Mouse (Mus musculus): ENCODE measurements around the gene Kcnk7.
"Not testable (repeated sequence)": the region's sequence is repeated elsewhere in the genome, so short reads cannot be mapped to it uniquely, and the experiment has no call there.

The Kcnk7 gene

GRCm38 (mm10) chr19:5704163-5704800, at the start of gene Kcnk7:
Gene Kcnk7 (plus strand): TSS chr19:5704367.
- peak; percentile 91 for DNase-seq (ENCODE audit: low read depth)

- DNase-seq (ENCODE audit: low read depth): no peak
Measured at GRCm38 (mm10) chr19:5654720-5655298, 49.4 kb upstream of the Kcnk7 start.

DNA sequence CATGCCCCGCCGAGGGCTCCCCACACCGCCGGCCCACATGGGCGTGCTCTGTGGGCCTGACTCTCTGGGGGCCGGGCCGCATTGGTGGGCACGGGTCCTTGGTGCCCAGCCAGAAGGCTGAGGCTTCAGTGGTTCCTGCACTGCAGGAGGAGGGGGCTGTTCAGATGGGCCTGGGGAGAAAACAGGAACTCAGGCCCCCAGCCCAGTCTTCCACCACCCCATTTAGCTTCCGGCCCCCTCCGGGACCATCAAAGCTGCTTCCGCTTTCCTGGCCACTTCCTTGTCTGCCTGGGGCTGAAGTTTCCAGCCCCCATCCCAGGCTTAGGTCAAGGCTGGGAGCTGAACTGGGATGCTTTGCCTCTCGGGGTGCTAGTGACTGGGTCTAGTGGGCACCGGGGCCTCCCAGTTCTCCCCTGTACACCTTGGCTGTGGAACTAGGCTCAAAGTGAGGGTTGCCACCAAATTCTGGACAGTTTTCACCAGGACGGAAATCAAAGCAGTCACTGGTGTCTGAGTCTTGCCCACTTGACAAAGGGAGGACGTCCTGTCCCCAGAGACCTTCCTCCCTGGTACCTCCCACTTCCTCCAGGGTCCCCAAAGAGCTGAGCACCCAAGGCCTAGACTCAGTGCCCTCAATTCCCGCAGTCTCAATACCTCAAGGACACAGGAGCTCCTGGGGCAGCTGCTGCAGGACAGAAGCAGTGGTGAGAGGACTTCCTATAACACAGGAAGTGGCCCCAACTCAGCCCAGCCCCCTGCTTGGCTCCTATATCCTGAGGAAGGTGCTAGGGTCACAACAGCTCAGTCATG, 43.0 kb upstream of the Kcnk7 start:
- DNase-seq (ENCODE audit: low read depth): peak; percentile 73

GRCm38 (mm10) chr19:5662310-5662709, 41.9 kb upstream of the Kcnk7 start:
- DNase-seq (ENCODE audit: low read depth): peak; percentile 79

DNA sequence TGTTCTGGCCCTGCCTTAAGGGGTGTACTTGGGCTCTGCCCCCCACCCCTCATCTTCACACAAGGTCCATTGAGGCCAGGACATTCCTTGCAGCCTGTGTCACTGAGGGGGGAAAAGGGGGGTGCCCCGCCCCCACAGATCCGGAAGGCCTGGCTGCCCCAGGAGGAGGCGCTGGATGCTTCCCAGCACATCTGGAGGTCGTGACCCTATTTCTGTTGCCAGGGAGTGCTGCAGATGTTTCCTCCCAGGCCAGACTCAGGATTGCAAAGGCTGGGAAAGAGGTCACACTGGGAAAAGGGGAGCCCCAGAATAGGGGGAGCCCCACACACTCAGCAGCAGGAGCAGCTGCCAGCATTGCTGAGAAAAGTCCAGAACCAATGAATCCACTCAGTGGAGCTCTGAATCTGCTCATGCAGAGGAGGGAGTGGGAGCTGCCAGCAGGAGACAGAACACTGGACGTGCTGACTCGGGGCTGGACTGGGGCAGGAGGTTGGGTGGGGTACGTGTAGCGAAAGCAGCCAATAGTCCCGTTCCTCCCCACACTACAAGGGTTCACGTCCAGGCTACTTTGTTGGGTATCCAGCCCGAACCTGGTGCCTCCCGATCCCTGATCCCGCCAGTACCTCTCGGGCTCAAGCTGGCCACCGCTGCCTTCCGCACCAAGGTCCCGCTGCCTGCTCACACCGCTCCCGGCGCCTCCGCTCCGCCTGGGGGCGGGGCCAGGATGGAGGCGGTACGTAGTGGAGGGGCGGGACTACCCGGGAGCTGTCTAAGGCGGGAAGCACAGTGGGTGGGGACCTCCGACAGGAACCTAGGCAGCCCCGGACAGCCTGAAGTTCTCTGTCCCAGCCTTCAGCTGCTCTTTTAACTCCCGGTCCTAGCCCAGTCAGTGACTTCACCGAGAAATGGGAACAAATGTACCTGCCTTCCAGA, 40.9 kb upstream of the Kcnk7 start, which contains the start of gene Sipa1:
Gene Sipa1, minus strand, starts transcription at position 727 of the 933 bp plus-strand sequence.
- DNase-seq (ENCODE audit: low read depth): peak; percentile 95

DNA sequence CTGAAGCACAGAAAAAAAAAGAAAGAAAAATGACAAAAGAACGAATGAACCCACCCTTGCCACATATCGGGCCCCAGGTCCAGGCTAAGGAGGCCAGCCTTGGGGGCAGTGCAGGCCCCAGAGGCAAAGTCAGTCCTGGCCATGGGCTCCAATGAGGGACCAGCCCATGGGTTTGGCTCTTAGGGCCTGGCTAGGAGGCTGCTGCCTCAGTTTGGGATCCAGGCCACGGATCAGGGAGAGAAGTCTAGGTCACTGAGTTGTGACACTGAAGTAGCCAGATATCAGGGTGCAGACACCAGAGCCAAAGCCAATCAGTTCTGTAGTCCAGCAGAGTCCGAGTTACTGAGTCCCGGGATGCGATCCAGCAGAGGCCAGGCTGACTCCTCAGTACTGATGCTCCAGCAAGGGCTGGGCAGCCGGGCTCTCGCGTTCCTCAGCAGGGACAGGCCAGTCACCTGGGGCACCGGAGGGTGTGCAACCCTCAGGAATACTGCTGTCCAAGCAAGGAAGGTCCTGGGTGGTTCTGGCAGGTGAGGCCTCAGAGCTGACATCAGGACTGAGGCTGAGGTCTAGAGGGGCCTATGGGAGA, 39.4 kb upstream of the Kcnk7 start:
- no peak for DNase-seq (ENCODE audit: low read depth)

- no peak for DNase-seq (ENCODE audit: low read depth)
Measured at GRCm38 (mm10) chr19:5665465-5665864, 38.7 kb upstream of the Kcnk7 start.

DNA sequence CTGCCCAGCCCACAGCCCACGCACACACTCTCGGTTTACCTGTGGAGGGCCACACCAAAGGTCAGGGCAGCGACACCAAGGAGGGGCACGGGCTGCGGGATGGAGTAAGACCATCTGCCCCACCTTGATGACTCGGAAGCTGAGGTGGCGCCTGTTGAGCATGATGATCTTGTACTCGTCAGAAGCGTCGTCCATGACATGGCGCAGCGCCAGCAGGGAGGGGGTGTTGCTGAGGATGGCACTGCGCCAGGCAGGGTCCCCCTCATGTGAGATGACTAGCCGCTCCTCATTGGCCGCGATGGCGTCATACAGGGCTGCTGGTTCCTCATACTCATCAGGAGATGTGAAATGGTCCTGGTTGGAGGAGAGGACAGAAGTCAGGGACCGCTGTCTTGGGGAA, 37.8 kb upstream of the Kcnk7 start:
- no peak for DNase-seq (ENCODE audit: low read depth)

- no peak for DNase-seq (ENCODE audit: low read depth)
Measured at GRCm38 (mm10) chr19:5668372-5668771, 35.8 kb upstream of the Kcnk7 start.

- DNase-seq (ENCODE audit: low read depth): no peak
Measured at GRCm38 (mm10) chr19:5680432-5680831, 23.7 kb upstream of the Kcnk7 start.

GRCm38 (mm10) chr19:5684236-5684635, 19.9 kb upstream of the Kcnk7 start:
- no peak for DNase-seq (ENCODE audit: low read depth)

DNA sequence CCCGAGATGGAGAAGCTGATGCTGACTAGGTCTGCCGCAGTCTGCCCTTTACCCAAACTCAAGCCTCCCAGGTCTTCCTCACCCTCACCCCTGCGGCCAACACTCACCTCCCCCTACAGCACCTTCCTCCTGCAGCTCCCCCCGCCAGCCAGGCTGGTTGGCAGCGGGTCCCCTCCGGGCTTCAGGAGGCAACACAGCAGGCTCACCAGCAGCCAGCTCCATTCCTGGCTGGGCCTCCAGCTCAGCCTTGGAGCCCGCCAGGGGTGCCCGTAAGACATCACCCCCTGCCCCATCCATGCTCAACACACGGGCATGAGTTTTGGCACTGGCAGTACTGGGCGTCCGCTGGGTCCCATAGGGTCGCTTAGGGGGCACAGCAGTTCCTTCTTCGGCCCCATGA, 19.2 kb upstream of the Kcnk7 start:
- no peak for DNase-seq (ENCODE audit: low read depth)

GRCm38 (mm10) chr19:5685431-5685830, 18.7 kb upstream of the Kcnk7 start:
- DNase-seq (ENCODE audit: low read depth): no peak

DNA sequence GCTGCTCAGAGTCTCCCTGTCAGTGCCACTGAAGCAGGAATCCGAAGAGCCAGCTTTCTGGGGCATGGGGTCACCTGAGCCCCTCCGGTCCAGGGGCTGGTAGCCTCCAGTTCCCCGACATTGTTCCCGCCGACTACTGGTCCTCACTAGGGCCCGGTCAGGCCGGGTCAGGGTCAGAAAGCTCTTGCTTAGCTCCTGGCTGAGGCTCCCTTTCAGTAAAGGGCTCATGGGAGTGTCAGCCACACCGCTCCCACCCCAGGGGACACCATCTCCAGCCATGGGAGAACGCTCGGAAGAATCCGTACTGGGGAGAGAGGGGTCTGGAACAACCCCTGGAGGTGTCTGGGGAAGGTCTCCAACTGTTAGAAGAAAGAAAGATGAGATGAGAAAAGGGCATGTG, 18.3 kb upstream of the Kcnk7 start:
- no peak for DNase-seq (ENCODE audit: low read depth)

GRCm38 (mm10) chr19:5686437-5686836, 17.7 kb upstream of the Kcnk7 start:
- DNase-seq (ENCODE audit: low read depth): no peak

GRCm38 (mm10) chr19:5686954-5687353, 17.2 kb upstream of the Kcnk7 start:
- DNase-seq (ENCODE audit: low read depth): not testable (repeated sequence)

DNA sequence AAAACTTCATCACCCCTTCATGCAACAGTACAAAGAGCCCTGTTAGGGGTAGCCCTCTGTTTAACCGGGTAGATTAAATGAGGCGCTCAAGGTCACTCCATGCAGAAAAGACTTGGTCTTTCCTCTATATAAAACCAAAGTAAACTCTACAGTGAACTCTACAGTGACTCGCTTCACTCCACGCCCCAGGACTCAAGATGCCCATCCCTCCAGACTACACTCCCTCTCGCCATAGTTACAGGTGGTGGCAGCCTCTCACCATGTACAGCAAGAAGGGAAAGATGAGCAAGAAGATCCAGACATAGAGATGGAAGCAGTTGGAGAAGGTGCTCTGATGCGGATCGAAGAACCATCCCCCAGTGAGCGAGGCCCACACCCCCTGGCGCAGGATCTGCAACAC, 16.4 kb upstream of the Kcnk7 start:
- peak; percentile 30 for DNase-seq (ENCODE audit: low read depth)

GRCm38 (mm10) chr19:5688200-5689087, 15.7 kb upstream of the Kcnk7 start, which contains the start of the genes Map3k11 and Pcnx3:
Gene Map3k11 (plus strand): TSS chr19:5688742.
Gene Pcnx3 (minus strand): TSS chr19:5688908.
- DNase-seq (ENCODE audit: low read depth): peak; percentile 100

GRCm38 (mm10) chr19:5689088-5689428, 15.1 kb upstream of the Kcnk7 start:
- no peak for DNase-seq (ENCODE audit: low read depth)

- DNase-seq (ENCODE audit: low read depth): peak; percentile 97
Measured at GRCm38 (mm10) chr19:5689565-5690342, 14.4 kb upstream of the Kcnk7 start.

Measured in induced T-regulatory cell, adult 2 months (primary cell).